Mouse (Mus musculus) gastrocnemius, postnatal 25 days (tissue): Measurements from ENCODE around the gene Thumpd2. TPM values are rescaled to one million over a fixed set of nuclear protein-coding genes. Genes with fewer than 3 reads are reported as not detected.
A peak's percentile ranks its signal among the peaks of the same experiment; 100 is the strongest.

Source experiments
- DNase-seq: peaks from one replicate; pipeline ENCODE4 v3.0.0; 2022
- total RNA-seq, 2 experiments: library from RNA; stranded (reverse); gene quantifications; 1 replicate in 1 of 2; 2 replicates in 1 of 2; pipeline ENCODE4 v1.2.3; 2021

The Thumpd2 gene
- total RNA-seq, 2 experiments from 2014 or later, result 2.9 to 3.4 TPM

DNA sequence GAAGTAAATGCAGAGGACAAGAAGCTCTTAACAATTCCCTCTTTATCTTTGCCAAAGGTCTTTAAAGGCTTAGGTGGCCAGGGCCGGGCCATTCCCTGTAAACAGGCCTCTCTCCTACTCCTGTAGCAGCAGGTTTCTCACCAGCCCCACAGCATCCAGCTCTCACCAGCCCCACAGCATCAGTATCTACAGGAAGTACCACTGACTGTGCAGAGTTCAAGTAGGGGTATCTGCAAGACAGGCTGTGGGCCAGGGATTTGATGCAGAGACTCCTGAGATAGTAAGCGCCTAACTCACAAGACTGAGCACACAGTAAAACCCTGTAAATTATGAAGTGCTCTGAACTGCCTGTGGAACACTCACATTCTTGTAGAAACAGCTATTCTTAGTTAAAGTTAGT lies 31.9 kb downstream of the Thumpd2 start:
- no peak for DNase-seq

DNA sequence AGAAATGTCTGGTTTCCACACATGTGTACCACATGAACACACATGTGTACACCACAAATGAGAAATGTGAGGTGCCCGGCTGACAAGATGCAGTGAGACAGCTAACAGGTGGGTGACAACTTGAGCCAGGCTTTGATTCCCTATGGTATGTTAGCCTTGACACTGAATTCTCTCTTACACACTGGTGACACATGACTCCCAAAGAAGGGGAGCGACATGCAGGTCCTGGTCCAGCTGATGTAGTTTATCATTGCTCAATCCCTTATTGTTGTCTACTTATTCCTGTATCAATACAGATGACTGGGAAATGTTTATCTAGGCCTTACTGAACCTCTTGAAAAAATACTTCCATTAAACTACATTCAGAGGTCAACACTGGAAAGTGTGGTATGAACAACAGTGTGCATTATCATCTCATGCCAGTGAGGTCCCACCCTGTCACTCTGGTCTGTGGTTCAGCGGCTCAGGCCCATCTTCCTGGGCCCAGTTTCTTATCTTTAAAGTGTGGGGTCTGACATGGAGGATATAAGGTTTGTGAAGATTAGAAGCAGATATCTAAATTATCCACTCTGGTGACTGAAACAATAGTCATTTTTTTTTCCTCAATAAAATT lies 32.9 kb downstream of the Thumpd2 start:
- DNase-seq, result no peak

DNA sequence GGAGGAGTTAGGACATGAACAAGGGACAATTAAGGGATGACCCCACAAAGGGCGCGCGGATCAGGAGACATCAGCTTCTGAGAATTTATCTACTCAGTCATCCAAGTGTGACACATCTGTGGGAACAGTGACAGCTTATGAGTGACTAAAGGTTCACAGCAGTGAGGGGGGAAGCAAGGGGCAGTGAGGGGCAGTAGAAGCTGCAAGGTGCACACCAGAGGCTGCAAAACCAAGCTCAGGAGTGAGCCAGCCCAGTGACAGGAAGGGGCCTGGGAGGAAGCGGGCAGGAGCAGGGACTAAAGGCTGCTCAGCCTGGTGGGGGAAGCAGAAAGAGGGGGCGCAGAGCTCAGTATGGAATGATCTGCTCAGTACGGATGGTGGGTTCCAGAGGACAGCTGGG lies 37.6 kb downstream of the Thumpd2 start:
- no peak for DNase-seq

DNA sequence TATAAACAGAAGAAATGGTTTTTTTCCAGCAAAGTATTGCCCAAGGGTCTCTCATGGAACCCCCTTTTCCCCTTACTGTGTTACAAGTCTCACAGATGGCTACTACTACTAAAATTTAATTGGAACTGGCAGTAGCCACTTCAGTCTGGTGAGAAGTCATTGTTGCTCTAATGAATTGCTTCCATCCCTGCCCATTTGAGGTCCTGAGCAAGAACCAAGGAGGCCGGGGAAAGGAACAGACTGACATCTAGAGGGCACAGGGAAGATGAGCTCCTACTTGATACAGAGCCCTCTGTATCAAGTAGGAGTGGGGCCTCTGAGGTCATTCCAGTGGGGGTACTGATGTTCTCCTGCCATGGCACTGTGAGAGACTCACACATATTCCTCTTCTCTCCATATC lies 47.8 kb downstream of the Thumpd2 start:
- DNase-seq, result no peak

DNA sequence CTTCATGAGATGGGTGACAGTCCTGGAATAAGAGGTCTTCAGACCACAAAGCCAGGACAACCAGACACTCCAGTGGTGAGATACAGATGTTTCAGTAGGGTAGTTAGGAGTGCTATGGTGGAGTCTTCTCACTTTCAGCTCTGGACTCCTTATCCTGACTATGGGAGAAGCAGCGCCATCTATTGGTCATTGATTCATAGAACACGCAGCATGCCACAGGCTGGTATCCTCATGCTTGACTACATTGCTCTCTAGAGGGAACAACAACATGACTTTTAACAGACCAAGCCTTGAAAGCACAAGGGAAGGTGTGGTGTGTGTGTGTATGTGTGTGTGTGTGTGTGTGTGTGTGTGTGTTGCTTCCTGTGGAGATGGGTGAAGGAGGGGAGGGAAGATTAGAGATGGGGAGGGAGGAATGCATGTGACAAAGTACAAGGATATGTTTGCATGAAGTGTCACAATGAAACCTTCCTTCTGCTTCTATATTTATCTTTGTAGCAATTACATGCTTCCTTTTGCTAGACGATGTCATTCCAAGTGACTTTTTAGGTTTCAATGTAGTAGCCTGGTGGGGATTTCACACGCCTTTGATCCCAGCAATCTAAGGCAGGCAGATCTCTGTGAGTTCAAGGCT lies 49.0 kb downstream of the Thumpd2 start:
- no peak for DNase-seq

DNA sequence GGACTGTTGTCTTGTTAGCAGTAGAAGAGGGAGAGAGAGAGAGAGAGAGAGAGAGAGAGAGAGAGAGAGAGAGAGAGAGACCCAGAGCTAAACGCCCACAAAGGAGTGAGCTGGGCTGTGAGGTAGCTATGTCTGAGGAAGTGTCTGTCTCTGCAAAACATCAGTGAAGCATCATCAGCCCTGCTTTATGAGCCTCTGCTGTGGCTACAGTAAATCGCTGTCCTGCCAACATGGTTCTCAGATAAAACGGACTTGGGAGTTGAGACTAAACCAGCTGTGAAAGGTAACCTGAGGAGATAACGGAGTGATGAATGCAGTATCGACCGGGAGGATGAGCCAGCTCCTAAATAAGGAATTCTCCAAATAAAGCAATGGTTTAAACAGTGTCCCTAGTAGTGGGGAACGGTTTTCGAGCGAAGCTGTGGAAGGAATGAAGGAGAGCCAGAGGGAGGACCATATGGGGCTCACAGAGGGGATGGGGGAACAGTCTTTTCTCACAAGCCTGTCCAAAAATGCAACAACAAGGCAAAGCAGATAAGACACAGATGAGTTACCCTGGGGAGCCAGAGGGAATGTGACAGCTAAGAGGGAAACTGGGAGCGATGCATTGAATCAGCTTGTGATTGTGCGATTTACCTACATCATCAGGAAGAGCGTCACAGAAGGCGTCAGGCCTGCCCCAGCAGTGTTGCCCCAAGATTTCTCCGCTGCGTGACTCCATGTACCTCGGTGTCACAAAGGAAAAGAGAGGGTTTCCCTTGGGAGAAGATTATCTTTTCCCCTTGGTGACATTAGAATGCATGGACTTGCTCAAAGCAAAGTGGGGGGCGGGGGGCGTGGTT lies 53.8 kb downstream of the Thumpd2 start:
- DNase-seq, result no peak

DNA sequence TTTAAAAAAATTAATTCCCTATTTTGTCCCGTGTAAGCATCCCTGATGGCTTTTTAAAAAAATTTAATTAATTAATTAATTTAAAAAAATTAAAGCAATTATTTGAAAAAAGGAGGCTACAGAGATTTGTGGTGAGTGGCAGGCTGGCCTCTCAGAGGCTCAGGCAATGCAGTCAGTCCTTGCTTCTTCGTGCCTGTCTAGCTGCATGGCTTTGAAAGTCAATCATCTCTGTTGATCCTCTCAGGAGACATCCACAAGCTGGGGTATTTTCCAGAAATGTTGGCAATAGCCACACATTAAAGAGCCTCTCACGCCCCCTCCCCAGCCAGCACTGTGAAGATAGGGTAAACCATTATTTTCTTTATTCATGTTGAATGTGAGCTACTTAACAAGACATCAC lies 54.7 kb downstream of the Thumpd2 start:
- DNase-seq, result no peak

DNA sequence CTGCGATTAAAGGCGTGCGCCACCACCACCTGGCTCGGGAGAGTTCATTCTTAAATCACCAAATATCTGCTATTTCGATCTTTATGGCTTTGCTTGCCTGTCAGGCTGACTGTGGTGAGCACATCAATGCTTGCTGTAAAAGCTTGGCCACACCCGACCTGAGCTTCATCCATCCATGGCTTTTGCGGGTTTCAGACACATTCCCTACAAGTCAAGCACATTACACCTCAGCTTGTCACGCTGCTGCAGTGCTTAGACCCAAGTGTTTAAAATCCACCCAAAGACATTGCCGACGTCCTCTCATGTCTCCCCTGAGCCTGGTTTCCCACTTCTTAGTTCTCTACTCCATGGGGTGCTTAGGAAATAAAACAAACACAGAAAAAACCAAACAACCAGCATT lies 55.8 kb downstream of the Thumpd2 start:
- DNase-seq, result no peak

DNA sequence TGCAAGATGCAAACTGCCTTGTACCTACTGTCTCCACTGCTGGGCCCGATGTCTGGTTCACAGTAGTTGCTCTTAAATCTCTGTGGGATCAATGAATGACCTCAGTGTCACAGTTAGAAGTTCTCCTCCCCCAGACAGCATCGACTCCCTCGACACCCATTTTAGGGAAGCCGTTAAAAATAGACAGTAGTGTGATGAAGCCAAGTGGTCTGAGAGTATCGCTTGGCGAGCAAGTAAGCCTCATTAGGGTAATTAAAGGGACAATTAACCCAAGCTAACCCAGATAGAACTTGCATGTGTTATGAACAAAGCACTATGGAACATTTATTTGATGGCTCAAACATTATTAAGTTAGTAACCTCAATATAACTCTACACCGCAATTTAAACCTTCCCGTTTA lies 59.6 kb downstream of the Thumpd2 start:
- no peak for DNase-seq

DNA sequence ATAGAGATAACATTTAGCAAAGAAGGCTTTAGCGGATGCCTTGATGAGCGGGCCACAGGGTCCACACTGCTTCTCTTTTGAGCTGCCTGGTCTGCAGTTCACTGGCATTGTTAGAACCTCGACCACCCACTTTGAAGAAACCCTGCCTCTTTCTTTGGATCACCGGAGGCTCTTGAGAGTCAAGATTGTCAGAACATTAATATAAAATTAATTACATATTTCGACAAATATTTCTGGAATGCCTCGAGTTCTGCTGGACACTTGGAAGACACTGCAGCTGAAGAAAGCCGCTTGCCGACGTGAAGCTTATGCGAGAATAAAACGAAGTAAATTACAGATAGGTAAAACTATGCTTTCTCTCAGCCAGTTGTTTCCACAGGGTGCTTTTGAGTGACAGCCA lies 60.4 kb downstream of the Thumpd2 start:
- no peak for DNase-seq

DNA sequence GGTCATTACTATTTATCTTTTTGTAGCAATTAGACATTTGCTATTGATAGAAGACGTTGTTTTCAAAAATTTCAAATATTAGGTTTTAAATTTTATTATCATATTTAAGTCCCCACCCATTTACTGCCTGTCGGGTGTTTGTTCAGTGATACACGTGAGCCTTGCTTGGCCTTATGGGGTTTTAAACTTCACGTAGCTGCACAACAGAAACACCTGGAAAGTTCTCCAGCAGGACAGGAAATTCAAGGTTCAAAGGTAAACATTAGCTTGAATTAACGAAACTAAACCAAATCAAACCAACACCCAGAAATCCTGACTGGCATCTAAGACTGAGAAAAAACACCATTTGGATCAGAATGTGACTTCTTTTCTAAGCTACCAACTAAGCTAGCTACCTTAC lies 62.8 kb downstream of the Thumpd2 start:
- no peak for DNase-seq

DNA sequence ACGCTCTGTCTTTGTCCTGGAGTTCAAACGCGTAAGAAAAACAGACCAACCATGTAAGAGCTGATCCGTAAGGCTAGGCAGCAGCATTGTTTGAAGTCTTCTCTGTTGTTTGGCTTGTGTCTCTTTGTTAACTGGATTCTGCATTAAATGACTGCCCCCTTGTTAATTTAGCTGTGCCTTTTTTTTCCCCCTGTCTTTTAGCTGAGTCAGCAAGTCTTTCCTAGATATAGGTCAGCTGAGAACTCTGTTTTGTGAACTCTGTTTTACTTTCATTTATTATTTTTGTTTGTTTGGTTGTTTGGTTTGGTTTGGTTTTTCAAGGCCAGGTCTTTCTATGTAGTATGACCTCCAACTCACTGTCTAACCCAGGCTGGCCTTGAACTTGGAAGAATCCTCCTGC lies 63.2 kb downstream of the Thumpd2 start:
- DNase-seq, result no peak

DNA sequence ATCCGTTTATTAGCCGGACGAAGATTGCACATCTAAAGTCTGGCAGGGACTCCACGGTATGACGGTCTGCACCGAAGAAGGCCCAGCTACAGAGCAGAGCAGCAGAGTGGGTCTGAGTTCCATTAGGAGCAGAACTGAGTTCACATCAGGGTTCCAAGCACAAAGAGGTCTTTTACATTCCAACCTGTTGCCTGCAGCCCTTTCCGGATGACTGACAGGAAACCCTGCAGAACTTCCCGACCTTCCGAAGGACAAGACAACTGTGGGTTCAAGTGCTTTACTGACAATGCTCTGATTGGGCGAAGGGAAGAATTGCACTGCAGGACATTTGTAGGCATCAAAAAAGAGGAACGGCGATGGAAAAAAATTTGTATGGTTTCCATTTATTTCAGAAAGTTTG lies 63.9 kb downstream of the Thumpd2 start:
- no peak for DNase-seq

DNA sequence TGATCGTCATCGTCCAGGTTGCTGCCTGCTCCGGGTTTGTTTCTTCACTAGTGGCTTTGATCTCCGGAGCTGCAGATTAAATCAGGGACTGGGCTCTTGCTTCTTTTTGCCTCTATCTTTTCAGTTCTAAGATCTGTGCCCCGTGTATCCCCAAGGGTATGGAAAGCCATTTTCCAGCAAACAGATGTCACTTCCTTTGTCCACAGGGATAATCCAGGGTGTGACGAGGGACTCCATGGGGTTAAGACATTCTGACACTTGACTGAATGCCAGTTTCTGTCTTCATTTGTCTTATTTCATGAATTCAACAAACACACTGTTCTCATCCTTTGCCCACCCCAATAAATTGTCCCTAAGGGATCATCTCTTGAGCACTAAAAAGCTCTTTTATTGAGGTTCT lies 65.9 kb downstream of the Thumpd2 start:
- no peak for DNase-seq

DNA sequence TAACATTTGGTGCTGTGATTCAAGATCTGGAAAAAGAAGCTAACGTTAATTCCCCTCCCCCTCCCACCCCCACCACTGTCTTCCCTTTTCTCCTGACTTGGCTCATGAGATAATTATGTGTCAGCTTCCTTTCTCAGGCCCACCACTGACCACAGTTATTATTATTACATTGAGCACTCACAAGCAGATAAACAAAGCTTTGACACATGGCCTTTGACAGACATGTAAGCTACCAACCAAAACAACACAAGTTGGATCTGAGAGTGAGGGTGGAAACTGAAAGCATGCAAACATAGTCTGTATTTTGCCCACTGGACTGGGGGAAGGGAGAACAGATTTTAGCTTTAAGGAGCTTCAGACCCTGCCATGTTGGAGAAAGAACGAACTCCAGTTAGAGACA lies 67.7 kb downstream of the Thumpd2 start:
- DNase-seq, result no peak

DNA sequence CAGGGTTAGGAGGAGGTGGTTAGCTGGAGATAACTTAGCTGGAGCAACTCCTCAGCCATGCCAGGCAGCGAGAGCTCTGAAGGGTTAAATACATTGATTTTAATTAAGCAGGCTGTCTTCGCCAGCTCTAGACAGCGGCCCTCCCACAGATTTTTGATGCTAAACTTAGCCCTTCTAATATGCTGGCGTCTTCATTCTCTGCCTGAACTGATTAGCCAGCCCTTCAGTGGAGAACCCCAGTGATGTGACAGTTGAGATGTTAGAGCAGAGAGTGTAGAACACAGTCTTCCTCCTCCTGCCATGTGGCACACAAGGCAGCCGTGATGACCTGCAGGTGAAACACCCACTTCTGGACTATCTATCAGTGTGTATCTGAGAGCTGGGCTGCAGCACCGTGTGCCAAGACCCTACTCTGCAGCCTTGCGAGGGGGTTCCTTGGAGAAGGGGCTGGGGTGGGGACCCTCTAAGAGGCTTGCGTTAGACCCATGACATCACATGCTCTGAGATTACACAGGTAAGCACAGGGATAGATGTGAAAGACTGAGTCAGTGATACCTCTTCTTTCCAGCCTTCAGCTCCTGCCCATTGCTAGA lies 73.3 kb downstream of the Thumpd2 start:
- DNase-seq, result no peak

DNA sequence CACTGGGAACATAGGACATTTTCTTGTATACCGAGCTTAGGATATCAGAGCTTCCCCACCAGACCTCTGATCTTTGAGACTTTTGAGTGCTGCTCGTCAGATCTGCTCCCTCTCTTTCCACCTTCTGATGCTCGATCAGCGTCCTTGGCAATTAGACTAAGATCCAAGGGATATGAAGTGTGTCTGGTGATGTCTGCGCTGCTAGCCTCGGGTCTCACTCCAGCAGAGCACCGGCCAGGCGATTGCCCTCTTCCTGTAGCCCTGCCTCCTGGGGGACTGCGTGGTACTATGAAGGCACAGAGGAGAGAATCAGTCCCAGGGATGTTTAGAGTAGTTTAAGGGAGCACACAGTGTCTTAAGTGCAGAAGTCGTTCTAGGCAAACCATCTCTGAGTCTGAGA lies 81.9 kb downstream of the Thumpd2 start:
- no peak for DNase-seq

DNA sequence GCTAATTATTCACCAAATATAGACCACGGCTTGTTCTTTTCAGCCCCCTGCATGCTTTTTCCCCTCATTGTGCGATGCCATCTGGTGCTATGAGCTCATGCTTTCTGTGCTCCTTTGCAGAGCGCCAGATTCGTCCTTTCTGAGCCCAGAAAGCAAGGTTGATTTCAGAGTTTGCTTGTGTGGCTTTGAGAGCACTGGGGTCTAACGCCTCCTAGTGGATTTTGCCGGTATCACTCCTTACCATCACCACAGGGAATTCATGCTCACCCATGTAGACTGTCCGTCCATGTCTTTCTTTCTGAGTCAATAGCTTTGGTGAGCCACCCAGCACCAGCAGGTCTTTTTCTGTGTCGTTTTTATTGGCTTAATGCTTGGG lies 82.5 kb downstream of the Thumpd2 start:
- DNase-seq, result peak; percentile 29

DNA sequence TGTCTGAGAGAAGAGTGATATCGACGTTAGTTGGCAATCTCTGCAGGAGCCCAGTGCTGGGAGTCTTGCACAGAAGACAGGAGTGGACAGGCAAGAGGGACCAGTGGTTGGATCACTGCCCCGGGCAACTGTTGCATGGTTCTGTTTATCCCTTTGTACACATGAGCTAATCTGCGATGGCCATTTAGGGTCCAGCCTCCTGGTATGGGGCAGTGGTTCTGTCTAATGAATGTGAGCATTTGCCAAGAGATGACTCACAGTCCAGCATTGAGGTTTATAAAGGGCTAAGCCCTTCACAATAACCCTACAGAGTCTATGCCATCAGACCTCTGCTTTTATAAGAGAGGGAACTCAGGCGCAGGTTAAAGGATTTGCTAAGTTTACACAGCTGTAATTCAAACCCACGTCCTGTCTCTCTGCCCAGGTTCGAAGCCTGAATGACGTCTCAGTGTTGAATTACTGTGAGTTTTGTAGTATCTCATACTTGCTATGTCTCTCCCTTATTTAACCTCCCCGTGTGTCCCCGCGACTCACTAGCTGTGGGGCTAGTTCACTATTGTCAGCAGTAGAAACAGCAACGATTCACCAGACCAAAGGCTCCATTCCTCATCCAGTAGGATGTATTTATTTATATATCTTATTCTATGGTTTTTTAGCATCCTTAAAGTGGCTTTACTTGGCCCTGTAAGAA lies 83.0 kb downstream of the Thumpd2 start:
- no peak for DNase-seq

DNA sequence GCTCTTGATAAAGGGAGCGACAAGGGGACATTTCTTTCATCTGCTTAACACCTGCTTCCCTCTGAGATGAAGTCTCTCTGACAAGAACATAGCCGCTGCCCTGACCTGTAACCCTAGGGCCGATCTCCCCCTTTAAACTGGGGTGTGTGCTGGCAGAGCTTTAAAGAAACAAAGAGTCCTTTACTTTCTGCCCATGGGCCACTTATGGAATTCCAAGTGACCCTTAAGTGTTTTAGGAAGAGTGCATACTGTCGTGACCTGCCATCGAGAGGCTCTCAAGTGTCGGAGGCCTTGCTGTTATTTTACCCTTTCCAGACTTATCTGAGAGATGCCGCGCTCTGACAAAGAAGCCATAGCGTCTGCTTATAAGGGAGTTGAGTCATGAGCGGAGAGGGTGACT lies 84.8 kb downstream of the Thumpd2 start:
- no peak for DNase-seq

DNA sequence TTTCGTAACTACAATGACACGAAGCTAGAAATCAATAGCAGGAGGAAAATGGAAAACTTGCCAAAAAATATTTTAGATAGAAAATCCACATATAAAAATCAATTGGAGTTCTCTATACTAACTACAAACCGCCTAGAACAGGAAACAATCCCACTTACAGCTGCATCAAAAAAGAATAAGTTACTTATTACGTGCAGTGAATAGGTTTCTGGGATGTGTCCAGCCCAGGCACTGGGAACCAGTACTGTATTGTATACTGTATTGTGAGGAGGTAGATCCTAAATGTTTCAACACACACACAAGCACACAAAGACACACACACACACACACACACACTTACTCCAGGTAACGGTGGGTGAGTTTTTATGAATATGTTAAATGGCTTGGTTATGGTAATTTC lies 87.6 kb downstream of the Thumpd2 start:
- no peak for DNase-seq
